Mouse (Mus musculus): ENCODE data around the gene Hoxd3. TPM values are rescaled to one million over a fixed set of nuclear protein-coding genes. Genes with fewer than 3 reads are reported as not detected.

The Hoxd3 gene
- polyA plus RNA-seq, 1 experiment from 2014 or later, result not detected

- peaks cover 86% of the 10 kb centered on the region for H3K27me3 ChIP-seq (replicated peaks; ENCODE audit: control insufficient read depth, insufficient read depth, low read length)
- H3K9me3 ChIP-seq (ENCODE audit: control insufficient read depth, low read length), result no peaks in the 10 kb centered on the region
- no peak for ATAC-seq
- H3K27ac ChIP-seq (ENCODE audit: low read length), result no peak overlapping the region
- WGBS, result 1% methylated on average over 26 of the region's 26 CpGs
- H3K36me3 ChIP-seq (ENCODE audit: control insufficient read depth, insufficient read depth), result no peaks in the 10 kb centered on the region
- no peak overlapping the region for H3K9ac ChIP-seq (replicated peaks; ENCODE audit: low read depth, low read length)
- H3K4me2 ChIP-seq (ENCODE audit: low read length), result no peak overlapping the region
- no peak overlapping the region for H3K4me3 ChIP-seq (replicated peaks; ENCODE audit: low read length)
- peaks cover 13% of the 10 kb centered on the region for H3K4me1 ChIP-seq (replicated peaks; ENCODE audit: control insufficient read depth, insufficient read depth, low read length)
Measured at GRCm38 (mm10) chr2:74703720-74704392, 7.9 kb upstream of the Hoxd3 start.

- H3K9me3 ChIP-seq (ENCODE audit: control insufficient read depth, low read length), result no peaks in the 10 kb centered on the region
- no peak for ATAC-seq
- peak within 1 kb of the TSS; percentile 37 for H3K4me2 ChIP-seq (ENCODE audit: low read length)
- peaks cover 86% of the 10 kb centered on the region for H3K27me3 ChIP-seq (replicated peaks; ENCODE audit: control insufficient read depth, insufficient read depth, low read length)
- H3K9ac ChIP-seq (replicated peaks; ENCODE audit: low read depth, low read length), result no peak within 1 kb of the TSS
- no peak within 1 kb of the TSS for H3K27ac ChIP-seq (ENCODE audit: low read length)
- peak within 1 kb of the TSS; percentile 31 for H3K4me3 ChIP-seq (replicated peaks; ENCODE audit: low read length)
- no peaks in the 10 kb centered on the region for H3K36me3 ChIP-seq (ENCODE audit: control insufficient read depth, insufficient read depth)
- WGBS, result under 1% methylated on average over 50 of the region's 52 CpGs
- peaks cover 13% of the 10 kb centered on the region for H3K4me1 ChIP-seq (replicated peaks; ENCODE audit: control insufficient read depth, insufficient read depth, low read length)
Measured at GRCm38 (mm10) chr2:74704393-74704998, 7.2 kb upstream of the Hoxd3 start, which contains the start of gene Hoxd8. Gene Hoxd8, plus strand, starts transcription at chr2:74704615.

GRCm38 (mm10) chr2:74704999-74705466, 6.7 kb upstream of the Hoxd3 start:
- peaks cover 86% of the 10 kb centered on the region for H3K27me3 ChIP-seq (replicated peaks; ENCODE audit: control insufficient read depth, insufficient read depth, low read length)
- H3K4me2 ChIP-seq (ENCODE audit: low read length), result peak overlapping the region; percentile 37
- no peaks in the 10 kb centered on the region for H3K36me3 ChIP-seq (ENCODE audit: control insufficient read depth, insufficient read depth)
- H3K4me1 ChIP-seq (replicated peaks; ENCODE audit: control insufficient read depth, insufficient read depth, low read length), result peaks cover 13% of the 10 kb centered on the region
- ATAC-seq, result no peak
- H3K9ac ChIP-seq (replicated peaks; ENCODE audit: low read depth, low read length), result no peak overlapping the region
- no peaks in the 10 kb centered on the region for H3K9me3 ChIP-seq (ENCODE audit: control insufficient read depth, low read length)
- no peak overlapping the region for H3K27ac ChIP-seq (ENCODE audit: low read length)
- peak overlapping the region; percentile 31 for H3K4me3 ChIP-seq (replicated peaks; ENCODE audit: low read length)
- under 1% methylated on average over 40 of the region's 66 CpGs for WGBS

- Histone ChIP-seq H3K27me3 (replicated peaks; ENCODE audit: control insufficient read depth, insufficient read depth, low read length) (peaks cover 86% of the 10 kb centered on the region), H3K27ac (ENCODE audit: low read length) (no peak overlapping the region), H3K4me3 (replicated peaks; ENCODE audit: low read length) (peak overlapping the region; percentile 31), H3K36me3 (ENCODE audit: control insufficient read depth, insufficient read depth) (no peaks in the 10 kb centered on the region), H3K4me1 (replicated peaks; ENCODE audit: control insufficient read depth, insufficient read depth, low read length) (peaks cover 13% of the 10 kb centered on the region), H3K9ac (replicated peaks; ENCODE audit: low read depth, low read length) (no peak overlapping the region), H3K9me3 (ENCODE audit: control insufficient read depth, low read length) (no peaks in the 10 kb centered on the region), H3K4me2 (ENCODE audit: low read length) (peak overlapping the region; percentile 37)
- under 1% methylated on average over 74 of the region's 85 CpGs for WGBS
- no peak for ATAC-seq
Measured at GRCm38 (mm10) chr2:74705467-74706089, 6.1 kb upstream of the Hoxd3 start.

GRCm38 (mm10) chr2:74706393-74706960, 5.2 kb upstream of the Hoxd3 start:
- H3K4me1 ChIP-seq (replicated peaks; ENCODE audit: control insufficient read depth, insufficient read depth, low read length), result peaks cover 13% of the 10 kb centered on the region
- no peaks in the 10 kb centered on the region for H3K9me3 ChIP-seq (ENCODE audit: control insufficient read depth, low read length)
- ATAC-seq, result no peak
- 3% methylated on average over 13 of the region's 13 CpGs for WGBS
- peaks cover 84% of the 10 kb centered on the region for H3K27me3 ChIP-seq (replicated peaks; ENCODE audit: control insufficient read depth, insufficient read depth, low read length)
- H3K27ac ChIP-seq (ENCODE audit: low read length), result no peak overlapping the region
- H3K4me2 ChIP-seq (ENCODE audit: low read length), result no peak overlapping the region
- H3K36me3 ChIP-seq (ENCODE audit: control insufficient read depth, insufficient read depth), result no peaks in the 10 kb centered on the region
- no peak overlapping the region for H3K9ac ChIP-seq (replicated peaks; ENCODE audit: low read depth, low read length)
- H3K4me3 ChIP-seq (replicated peaks; ENCODE audit: low read length), result no peak overlapping the region

- no peak overlapping the region for H3K9ac ChIP-seq (replicated peaks; ENCODE audit: low read depth, low read length)
- H3K4me2 ChIP-seq (ENCODE audit: low read length), result no peak overlapping the region
- 5% methylated on average over 7 of the region's 7 CpGs for WGBS
- no peaks in the 10 kb centered on the region for H3K9me3 ChIP-seq (ENCODE audit: control insufficient read depth, low read length)
- no peak overlapping the region for H3K27ac ChIP-seq (ENCODE audit: low read length)
- peaks cover 87% of the 10 kb centered on the region for H3K27me3 ChIP-seq (replicated peaks; ENCODE audit: control insufficient read depth, insufficient read depth, low read length)
- H3K4me1 ChIP-seq (replicated peaks; ENCODE audit: control insufficient read depth, insufficient read depth, low read length), result peaks cover 17% of the 10 kb centered on the region
- H3K4me3 ChIP-seq (replicated peaks; ENCODE audit: low read length), result no peak overlapping the region
- ATAC-seq, result no peak
- H3K36me3 ChIP-seq (ENCODE audit: control insufficient read depth, insufficient read depth), result no peaks in the 10 kb centered on the region
Measured at GRCm38 (mm10) chr2:74707599-74707998, 4.1 kb upstream of the Hoxd3 start.

- H3K4me2 ChIP-seq (ENCODE audit: low read length), result no peak overlapping the region
- no peaks in the 10 kb centered on the region for H3K9me3 ChIP-seq (ENCODE audit: control insufficient read depth, low read length)
- WGBS, result 2% methylated on average over 4 of the region's 4 CpGs
- no peak overlapping the region for H3K9ac ChIP-seq (replicated peaks; ENCODE audit: low read depth, low read length)
- peaks cover 87% of the 10 kb centered on the region for H3K27me3 ChIP-seq (replicated peaks; ENCODE audit: control insufficient read depth, insufficient read depth, low read length)
- H3K27ac ChIP-seq (ENCODE audit: low read length), result no peak overlapping the region
- H3K4me1 ChIP-seq (replicated peaks; ENCODE audit: control insufficient read depth, insufficient read depth, low read length), result peaks cover 17% of the 10 kb centered on the region
- no peak for ATAC-seq
- H3K36me3 ChIP-seq (ENCODE audit: control insufficient read depth, insufficient read depth), result no peaks in the 10 kb centered on the region
- H3K4me3 ChIP-seq (replicated peaks; ENCODE audit: low read length), result no peak overlapping the region
Measured at GRCm38 (mm10) chr2:74708676-74709075, 3.1 kb upstream of the Hoxd3 start.

GRCm38 (mm10) chr2:74709465-74710419, 2.0 kb upstream of the Hoxd3 start:
- no peak for ATAC-seq
- Histone ChIP-seq H3K4me3 (replicated peaks; ENCODE audit: low read length) (no peak overlapping the region), H3K27ac (ENCODE audit: low read length) (no peak overlapping the region), H3K9me3 (ENCODE audit: control insufficient read depth, low read length) (no peaks in the 10 kb centered on the region), H3K27me3 (replicated peaks; ENCODE audit: control insufficient read depth, insufficient read depth, low read length) (peaks cover 82% of the 10 kb centered on the region), H3K4me1 (replicated peaks; ENCODE audit: control insufficient read depth, insufficient read depth, low read length) (peaks cover 15% of the 10 kb centered on the region), H3K4me2 (ENCODE audit: low read length) (no peak overlapping the region), H3K9ac (replicated peaks; ENCODE audit: low read depth, low read length) (no peak overlapping the region), H3K36me3 (ENCODE audit: control insufficient read depth, insufficient read depth) (no peaks in the 10 kb centered on the region)
- 4% methylated on average over 5 of the region's 5 CpGs for WGBS

All from forebrain, embryonic 16.5 days (tissue).